Mouse (Mus musculus): ENCODE data around the gene Grwd1.

GRCm38 (mm10) chr7:45782271-45782670 lies 48.5 kb downstream of the Grwd1 start:
- TF ChIP-seq POLR2A (IDR thresholded peaks at IDR 0.05; ENCODE audit: extremely low read depth, insufficient read depth, low read length): no peak
- TF ChIP-seq CTCF (IDR thresholded peaks at IDR 0.05; ENCODE audit: extremely low read depth, insufficient read depth, low read length): no peak

Data from cortical plate, adult 2 months (tissue).